In genomic region chr3:143736651-143737398, GRCm38 (mm10) we compare ENCODE assay signal across 24 mouse cellular contexts.
A peak's percentile ranks its signal among the peaks of the same experiment; 100 is the strongest.
DNase-seq lines count a peak whose midpoint lies in the region; ATAC-seq lines count a peak whose summit lies in the region.
"Had no signal": no experiment of that assay in that cellular context is flagged by ENCODE, and none has a peak within 500 bp of the region (broad histone marks: within the 10 kb centered on the region; RNA-seq: fewer than 3 reads in every experiment).

No protein-coding gene starts in this region.

- no peaks in the 10 kb centered on the region for H3K9me3 ChIP-seq in forebrain, embryonic 15.5 days
- no peaks in the 10 kb centered on the region for H3K9me3 ChIP-seq in forebrain, embryonic 11.5 days (ENCODE audit: control insufficient read depth, low read length)
- no peaks in the 10 kb centered on the region for H3K9me3 ChIP-seq in lung, embryonic 15.5 days
- H3K9me3 ChIP-seq: heart, embryonic 15.5 days; limb, embryonic 13.5 days; midbrain, embryonic 10.5 days; midbrain, embryonic 15.5 days; stomach, embryonic 15.5 days had no signal

- H3K4me2 ChIP-seq in forebrain, embryonic 15.5 days (replicated peaks): no peak overlapping the region
- H3K4me2 ChIP-seq in forebrain, embryonic 11.5 days (ENCODE audit: low read depth, low read length, severe bottlenecking): no peak overlapping the region
- H3K4me2 ChIP-seq in lung, embryonic 15.5 days: no peak overlapping the region
- H3K4me2 ChIP-seq: heart, embryonic 15.5 days; limb, embryonic 13.5 days; liver, embryonic 11.5 days; midbrain, embryonic 15.5 days; stomach, embryonic 15.5 days had no signal

- H3K27ac ChIP-seq in forebrain, embryonic 15.5 days (replicated peaks): no peak overlapping the region
- no peak overlapping the region for H3K27ac ChIP-seq in forebrain, embryonic 11.5 days (ENCODE audit: low read depth, low read length)
- H3K27ac ChIP-seq in lung, embryonic 15.5 days: no peak overlapping the region
- H3K27ac ChIP-seq: heart, embryonic 15.5 days; limb, embryonic 13.5 days; midbrain, embryonic 10.5 days; midbrain, embryonic 15.5 days; stomach, embryonic 15.5 days had no signal

- peak; percentile 53; the same call in 1 of the 2 replicates for ATAC-seq in forebrain, embryonic 15.5 days (replicated peaks)
- ATAC-seq in forebrain, embryonic 11.5 days (replicated peaks; ENCODE audit: low FRiP score): no peak
- ATAC-seq in lung, embryonic 15.5 days (ENCODE audit: borderline replicate concordance, extremely low read depth, low FRiP score, low TSS enrichment): peak; percentile 19; the same call in 1 of the 2 replicates
- peak; percentile 69 for ATAC-seq in granulocyte monocyte progenitor cell, adult 5-6 weeks (replicated peaks; ENCODE audit: poor library complexity, severe bottlenecking)
- ATAC-seq: hindbrain, embryonic 16.5 days; midbrain, embryonic 15.5 days had no signal

- H3K4me3 ChIP-seq in forebrain, embryonic 15.5 days: no peak overlapping the region
- H3K4me3 ChIP-seq in forebrain, embryonic 11.5 days (ENCODE audit: low read depth, low read length): no peak overlapping the region
- no peak overlapping the region for H3K4me3 ChIP-seq in lung, embryonic 15.5 days
- H3K4me3 ChIP-seq: erythroblast, embryonic 14.5 days; heart, embryonic 15.5 days; limb, embryonic 13.5 days; midbrain, embryonic 10.5 days; midbrain, embryonic 15.5 days; stomach, embryonic 15.5 days had no signal

- 72% methylated on average over 6 of the region's 6 CpGs for WGBS in forebrain, embryonic 15.5 days
- WGBS in forebrain, embryonic 11.5 days: 89% methylated on average over 6 of the region's 6 CpGs
- WGBS in lung, embryonic 15.5 days: 65% methylated on average over 6 of the region's 6 CpGs

- no peak overlapping the region for H3K9ac ChIP-seq in forebrain, embryonic 15.5 days (replicated peaks)
- no peak overlapping the region for H3K9ac ChIP-seq in forebrain, embryonic 11.5 days (ENCODE audit: low read length)
- H3K9ac ChIP-seq in lung, embryonic 15.5 days: no peak overlapping the region
- H3K9ac ChIP-seq: heart, embryonic 15.5 days; limb, embryonic 13.5 days; midbrain, embryonic 15.5 days; stomach, embryonic 15.5 days had no signal

- no peaks in the 10 kb centered on the region for H3K36me3 ChIP-seq in forebrain, embryonic 15.5 days
- H3K36me3 ChIP-seq in forebrain, embryonic 11.5 days (ENCODE audit: control insufficient read depth, insufficient read depth, low read length): no peaks in the 10 kb centered on the region
- no peaks in the 10 kb centered on the region for H3K36me3 ChIP-seq in lung, embryonic 15.5 days
- H3K36me3 ChIP-seq: heart, embryonic 15.5 days; limb, embryonic 13.5 days; midbrain, embryonic 10.5 days; midbrain, embryonic 15.5 days; stomach, embryonic 15.5 days had no signal

- H3K27me3 ChIP-seq in forebrain, embryonic 15.5 days: no peaks in the 10 kb centered on the region
- no peaks in the 10 kb centered on the region for H3K27me3 ChIP-seq in forebrain, embryonic 11.5 days (ENCODE audit: control insufficient read depth, insufficient read depth, low read length)
- no peaks in the 10 kb centered on the region for H3K27me3 ChIP-seq in lung, embryonic 15.5 days
- H3K27me3 ChIP-seq: heart, embryonic 15.5 days; limb, embryonic 13.5 days; midbrain, embryonic 15.5 days; stomach, embryonic 15.5 days had no signal

- DNase-seq in forebrain, embryonic 11.5 days (ENCODE audit: low spot score): no peak
- DNase-seq in lung, postnatal 10 days: no peak
- no peak for DNase-seq in ovary, adult 18-20 months (ENCODE audit: low spot score)
- DNase-seq in kidney, postnatal 4 days: no peak
- DNase-seq in right cerebral cortex, postnatal 10 days (ENCODE audit: low spot score in 2 of 2): no peak
- DNase-seq: adrenal gland, postnatal 25 days; cerebellum, adult 18-20 months; cerebellum, postnatal 14 days; gastrocnemius, postnatal 25 days; kidney, adult 18-20 months; kidney, postnatal 10 days; layer of hippocampus, adult 9-11 months; lung, postnatal 14 days had no signal

- no peaks in the 10 kb centered on the region for H3K4me1 ChIP-seq in forebrain, embryonic 15.5 days
- no peaks in the 10 kb centered on the region for H3K4me1 ChIP-seq in forebrain, embryonic 11.5 days (replicated peaks; ENCODE audit: control insufficient read depth, insufficient read depth, low read length)
- H3K4me1 ChIP-seq in lung, embryonic 15.5 days: no peaks in the 10 kb centered on the region
- H3K4me1 ChIP-seq: heart, embryonic 15.5 days; midbrain, embryonic 10.5 days; midbrain, embryonic 15.5 days; stomach, embryonic 15.5 days had no signal
